Mouse (Mus musculus) layer of hippocampus, adult 8-10 months (tissue): ENCODE results near the gene Zfp541. TPM values are rescaled to one million over a fixed set of nuclear protein-coding genes. Genes with fewer than 3 reads are reported as not detected.

ENCODE experiments used
- DNase-seq, 2 experiments: peaks; one replicate each; pipeline ENCODE4 v3.0.0; 2022; ENCODE audit warnings: low spot score in 2 of 2
- total RNA-seq, 4 experiments: library from RNA; stranded (reverse); gene quantifications; 2 replicates each; pipeline ENCODE4 v1.2.4; 2022

The Zfp541 gene
- total RNA-seq, 4 experiments from 2014 or later, result 0.67 to 0.98 (median 0.84) TPM

DNA sequence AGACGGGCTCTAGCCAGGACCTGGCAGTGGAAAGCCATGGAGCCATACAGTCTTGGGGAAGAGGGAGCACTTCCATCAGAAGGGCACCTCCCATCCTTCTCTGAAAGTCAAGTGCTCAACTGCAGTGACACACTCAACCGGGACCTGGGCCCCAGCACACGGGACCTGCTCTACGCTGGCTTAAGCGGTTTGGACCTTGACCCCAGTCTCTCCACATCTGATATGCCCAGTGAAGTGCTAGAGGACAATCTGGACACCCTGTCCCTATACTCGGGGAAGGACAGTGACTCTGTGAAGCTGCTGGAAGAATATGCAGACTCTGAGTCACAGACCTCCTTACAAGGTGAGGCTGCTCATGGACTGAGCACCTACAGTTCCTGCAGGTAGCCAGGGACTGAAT, 10.3 kb downstream of the Zfp541 start:
- no peak for DNase-seq

DNA sequence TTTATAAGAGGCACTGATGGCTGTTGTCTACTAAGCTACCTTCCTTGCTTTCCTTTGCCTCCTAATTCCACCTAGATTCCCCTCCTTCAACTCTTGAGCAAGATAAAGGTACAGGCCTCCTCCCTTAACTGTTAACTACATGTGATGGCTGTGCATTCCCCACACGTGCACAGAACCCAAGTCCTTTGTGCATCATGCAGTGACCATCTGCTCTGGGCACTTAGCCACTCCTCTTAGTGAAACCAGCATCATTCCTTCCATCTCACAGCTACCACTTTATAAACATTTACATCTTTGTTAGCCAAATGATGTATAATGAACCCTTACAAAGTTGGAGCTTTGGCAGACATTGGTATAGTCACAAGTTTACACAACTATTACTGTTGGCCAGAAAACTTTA, 18.3 kb downstream of the Zfp541 start:
- no peak for DNase-seq

DNA sequence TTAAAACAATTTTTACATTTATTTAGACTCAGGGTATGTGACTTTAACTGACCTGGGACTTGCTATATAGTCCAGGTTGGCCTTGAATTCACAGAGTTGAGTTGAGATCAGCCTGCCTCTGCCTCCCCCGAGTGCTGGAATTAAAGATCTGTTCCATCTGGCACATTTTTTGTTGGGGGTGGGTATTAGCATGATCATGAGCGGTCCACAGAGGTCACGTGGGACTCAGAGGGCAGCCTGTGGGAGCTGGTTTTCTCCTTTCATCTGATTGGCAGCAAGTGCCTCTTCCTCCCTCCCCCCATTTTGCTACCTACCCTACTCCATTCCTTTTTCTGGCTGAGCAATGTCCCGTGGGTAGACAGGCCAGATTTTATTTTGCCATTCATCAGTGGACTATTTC, 19.0 kb downstream of the Zfp541 start:
- DNase-seq, result no peak

GRCm38 (mm10) chr7:16083361-16083760, 21.7 kb downstream of the Zfp541 start:
- DNase-seq, result no peak

- peak in 1 of 2 experiments; percentile 29 for DNase-seq
Measured at GRCm38 (mm10) chr7:16087587-16087986, 26.0 kb downstream of the Zfp541 start.

- DNase-seq, result no peak
Measured at GRCm38 (mm10) chr7:16094592-16094991, 33.0 kb downstream of the Zfp541 start.

DNA sequence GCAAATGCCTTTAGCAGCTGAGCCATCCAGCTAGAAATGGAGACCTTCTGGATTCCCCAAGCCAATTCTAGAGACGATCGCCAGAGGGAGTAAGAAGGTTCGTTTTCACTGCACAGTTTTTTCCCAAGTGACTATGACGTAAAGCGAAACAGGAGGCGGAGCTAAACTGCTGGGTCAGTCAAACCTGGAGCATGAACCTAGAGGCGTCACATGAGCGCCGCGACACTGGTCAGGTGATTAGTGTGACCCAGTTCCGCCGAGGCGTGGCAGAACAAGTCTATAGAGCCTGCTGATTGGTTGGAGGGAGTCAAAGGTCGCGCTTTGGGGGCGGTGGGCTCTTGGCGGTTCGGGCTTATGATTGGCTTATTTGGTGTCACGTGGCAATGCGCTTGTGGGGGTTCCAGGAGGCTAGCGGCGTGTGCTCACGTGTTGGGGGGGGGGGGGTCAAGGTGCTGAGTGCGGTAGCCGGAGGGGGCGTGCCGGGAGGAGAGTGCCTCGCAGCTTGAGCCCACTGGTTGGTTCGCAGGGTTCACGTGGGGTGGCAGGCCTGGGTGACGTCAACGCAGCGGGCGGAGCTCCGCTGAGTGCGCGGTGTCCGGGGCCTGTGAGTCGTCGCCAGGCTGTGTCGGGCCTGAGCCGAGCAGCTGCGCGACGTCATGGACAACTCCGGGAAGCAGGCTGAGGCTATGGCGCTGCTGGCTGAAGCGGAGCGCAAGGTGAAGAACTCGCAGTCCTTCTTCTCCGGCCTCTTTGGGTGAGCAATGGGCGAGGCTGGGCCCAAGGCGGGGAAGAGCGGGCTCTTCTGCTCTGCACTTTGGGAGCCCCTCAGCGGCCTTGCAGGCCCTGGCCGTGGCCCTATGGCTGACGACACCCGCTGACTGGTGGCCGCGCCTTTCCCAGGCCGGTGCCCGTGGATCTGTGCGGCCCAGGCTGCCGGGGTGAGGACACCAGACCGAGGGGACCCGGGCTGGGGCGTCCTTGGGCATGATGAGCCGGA, 36.7 kb downstream of the Zfp541 start, which contains the start of gene Napa:
Napa (plus strand) TSS at position 438 of the 997 bp plus-strand sequence.
- DNase-seq, result peak; percentile 100

GRCm38 (mm10) chr7:16099901-16100300, 38.3 kb downstream of the Zfp541 start:
- DNase-seq, result no peak

DNA sequence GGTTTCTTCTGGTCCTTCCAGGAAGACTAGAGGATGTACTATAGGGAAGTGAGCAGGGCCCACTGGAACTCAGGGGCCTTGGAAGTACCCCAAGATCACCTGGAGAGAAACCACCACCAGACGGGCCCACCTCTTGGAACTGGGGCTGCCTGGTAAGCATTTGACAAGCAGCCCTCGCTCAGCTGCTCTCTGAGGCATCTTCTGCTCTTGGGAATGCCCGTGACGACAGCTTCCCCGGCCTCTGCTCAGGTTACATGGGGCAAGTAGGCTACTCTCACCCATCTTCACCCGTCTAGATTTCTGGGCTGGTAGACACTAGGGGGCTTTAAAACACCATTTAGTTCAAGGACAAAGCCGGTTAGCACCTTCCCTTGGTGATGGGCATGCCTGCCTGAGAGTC, 39.5 kb downstream of the Zfp541 start:
- no peak for DNase-seq

DNA sequence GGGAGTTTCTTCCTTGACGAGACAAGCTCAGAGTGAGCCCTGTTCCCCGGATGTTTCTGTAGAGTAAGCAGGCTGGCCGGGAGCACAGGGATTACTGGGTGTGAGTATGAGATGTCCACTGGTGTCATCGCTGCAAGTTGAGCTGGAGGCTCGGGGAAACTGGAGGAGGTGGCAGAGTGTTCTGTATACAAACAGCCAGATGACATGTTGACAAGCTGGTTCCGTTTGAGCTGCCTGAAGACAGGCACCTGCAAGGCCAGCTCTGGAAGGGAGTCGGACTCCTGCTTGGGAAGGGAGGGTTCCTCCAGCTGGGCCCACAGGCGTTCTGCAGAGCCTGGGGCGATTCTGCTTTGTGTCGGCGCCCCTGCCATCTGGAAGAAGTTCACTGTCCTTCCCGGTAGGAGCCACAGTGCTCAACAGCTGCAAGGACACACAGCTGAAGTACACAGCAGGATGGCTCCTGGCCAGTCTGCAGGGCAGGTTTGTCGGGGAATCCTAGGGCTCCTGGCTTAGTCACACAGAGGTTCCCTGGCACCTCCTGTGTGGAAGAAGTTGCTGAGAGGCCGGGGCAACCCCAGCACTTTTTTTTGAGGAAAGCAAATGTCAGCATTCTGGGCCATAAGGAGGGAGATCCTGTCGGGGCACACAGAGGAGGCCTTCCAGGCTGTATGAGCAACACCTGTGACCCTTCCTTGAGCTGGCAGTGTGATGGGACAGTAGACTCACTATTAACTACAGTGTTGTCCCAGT, 40.3 kb downstream of the Zfp541 start:
- DNase-seq, result no peak

- DNase-seq, result no peak
Measured at GRCm38 (mm10) chr7:16102686-16103226, 41.1 kb downstream of the Zfp541 start.

- peak; percentile 82 to 84 for DNase-seq
Measured at GRCm38 (mm10) chr7:16103760-16104159, 42.1 kb downstream of the Zfp541 start.

GRCm38 (mm10) chr7:16104611-16105388, 43.2 kb downstream of the Zfp541 start:
- DNase-seq, result no peak

DNA sequence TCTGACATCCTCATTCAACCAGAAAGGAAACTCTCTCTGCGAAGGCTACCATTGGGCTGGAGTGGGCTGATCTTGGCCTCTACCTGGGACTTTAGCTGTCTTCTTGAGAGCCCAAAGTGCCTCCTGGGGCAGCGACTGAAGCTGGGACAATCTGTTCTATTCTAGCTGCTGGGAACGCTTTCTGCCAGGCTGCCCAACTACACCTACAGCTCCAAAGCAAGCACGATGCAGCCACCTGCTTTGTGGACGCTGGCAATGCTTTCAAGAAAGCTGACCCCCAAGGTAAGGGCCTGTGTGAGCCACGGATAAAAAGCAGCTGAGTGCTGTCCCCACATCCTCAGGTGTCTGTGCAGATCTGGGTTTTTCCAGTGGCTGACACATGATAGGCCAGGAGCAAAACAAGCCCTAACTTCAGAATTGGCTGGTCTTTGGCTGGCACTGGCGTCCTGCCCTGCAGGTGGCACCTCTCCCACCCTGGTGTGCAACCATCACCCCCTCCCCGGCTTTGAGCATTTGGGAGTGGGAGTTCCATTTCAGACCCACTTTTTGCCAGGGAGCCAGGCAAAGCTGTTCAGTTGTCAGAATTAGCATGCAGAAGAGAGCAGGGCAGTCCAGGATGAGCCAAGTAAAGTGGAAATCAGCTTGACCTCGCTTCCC, 47.4 kb downstream of the Zfp541 start:
- no peak for DNase-seq

- DNase-seq, result no peak
Measured at GRCm38 (mm10) chr7:16110158-16110557, 48.5 kb downstream of the Zfp541 start.

DNA sequence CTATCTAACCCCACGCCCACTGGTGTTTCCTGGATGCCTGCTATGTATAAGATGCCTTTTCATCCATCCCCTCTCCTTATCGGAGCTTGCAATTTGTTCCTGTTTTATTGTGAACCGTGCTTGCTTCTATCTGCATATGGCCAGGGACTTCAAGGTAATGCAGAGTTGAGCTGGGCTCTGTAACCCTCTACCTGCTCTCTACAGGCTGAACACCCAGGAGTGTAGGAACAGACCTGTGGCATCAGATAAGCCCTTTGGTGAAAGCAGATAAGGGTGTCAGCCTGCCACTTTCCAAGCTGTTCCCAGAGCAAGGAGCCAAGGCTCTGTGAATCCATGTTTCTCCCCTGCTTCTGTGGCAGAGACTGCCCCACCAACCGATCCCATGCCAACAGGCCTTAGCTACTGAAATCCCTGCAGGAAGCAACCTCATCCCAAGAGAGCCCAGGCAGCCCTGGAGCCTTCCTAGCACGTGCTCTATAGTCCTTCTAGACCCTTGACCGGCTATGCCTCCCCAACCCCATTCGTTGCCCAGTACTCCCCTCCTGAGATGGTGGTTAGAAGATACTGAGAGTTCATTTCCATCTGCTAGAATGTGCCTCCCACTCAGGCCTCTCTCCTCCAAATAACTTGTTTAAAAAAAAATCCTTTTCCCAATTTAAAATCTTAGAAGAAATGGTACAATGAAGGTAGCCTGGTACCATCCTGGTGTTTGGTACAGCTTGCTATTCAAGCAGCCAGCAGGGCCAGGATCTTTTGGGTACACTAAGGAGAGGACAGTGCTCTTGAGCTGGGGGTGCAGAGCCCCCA, 49.9 kb downstream of the Zfp541 start:
- no peak for DNase-seq

DNA sequence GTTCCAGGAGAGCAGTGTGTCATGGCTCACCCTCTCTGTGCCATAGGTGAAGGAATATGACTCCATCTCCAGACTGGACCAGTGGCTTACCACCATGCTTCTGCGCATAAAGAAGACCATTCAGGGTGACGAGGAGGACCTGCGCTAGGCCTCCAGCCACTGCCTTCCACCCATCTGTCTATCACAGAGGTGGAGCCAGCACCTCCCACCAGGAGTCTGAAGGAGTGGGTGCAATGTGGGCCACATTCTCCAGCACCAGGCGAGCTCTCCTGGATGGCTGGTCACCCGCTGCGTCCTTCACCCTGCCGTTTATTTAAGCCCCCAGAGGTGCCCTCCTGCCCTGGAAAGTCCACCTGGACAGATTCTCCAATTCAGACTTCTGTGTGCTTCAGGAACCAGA, 54.8 kb downstream of the Zfp541 start:
- DNase-seq, result no peak

- no peak for DNase-seq
Measured at GRCm38 (mm10) chr7:16117100-16117499, 55.5 kb downstream of the Zfp541 start.

DNA sequence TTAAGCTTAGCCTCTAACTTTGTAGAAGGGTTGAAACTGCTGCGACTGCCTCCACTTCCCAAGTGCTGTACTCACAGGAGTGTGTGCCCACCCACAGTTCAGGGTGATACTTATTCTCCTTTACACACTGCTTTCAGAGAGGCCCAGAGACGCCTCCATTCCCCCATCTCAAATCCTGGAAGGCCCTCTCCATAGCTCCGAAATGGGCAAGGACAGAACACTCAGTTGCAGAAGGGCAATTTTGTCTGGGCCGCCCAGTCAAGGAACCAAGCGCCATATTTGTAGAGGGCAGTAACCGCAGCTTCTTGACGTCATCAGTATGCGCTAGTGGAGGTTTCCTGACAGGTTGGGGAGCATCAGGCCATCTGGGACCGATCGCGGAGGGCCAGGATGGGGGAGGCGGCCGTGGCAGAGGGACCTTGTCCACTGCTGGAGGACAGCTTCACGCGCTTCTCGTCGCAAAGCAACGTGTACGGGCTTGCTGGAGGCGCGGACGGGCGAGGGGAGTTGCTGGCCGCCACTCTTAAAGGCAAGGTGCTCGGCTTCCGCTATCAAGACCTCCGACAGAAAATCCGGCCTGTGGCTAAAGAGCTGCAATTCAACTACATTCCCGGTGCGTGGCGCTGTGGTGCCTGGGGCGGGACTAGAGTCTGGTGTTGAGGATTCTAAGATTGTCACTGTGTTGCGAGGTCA, 58.1 kb downstream of the Zfp541 start, which contains the start of gene Kptn:
Kptn (plus strand) TSS at position 327 of the 693 bp plus-strand sequence.
- peak; percentile 90 to 94 for DNase-seq
